Mouse (Mus musculus): ENCODE measurements around the gene Tssc4. TPM values are rescaled to one million over a fixed set of nuclear protein-coding genes. Genes with fewer than 3 reads are reported as not detected.

The Tssc4 gene
- total and polyA plus RNA-seq, 2 experiments from 2014 or later: 86.5 to 91.8 TPM

DNA sequence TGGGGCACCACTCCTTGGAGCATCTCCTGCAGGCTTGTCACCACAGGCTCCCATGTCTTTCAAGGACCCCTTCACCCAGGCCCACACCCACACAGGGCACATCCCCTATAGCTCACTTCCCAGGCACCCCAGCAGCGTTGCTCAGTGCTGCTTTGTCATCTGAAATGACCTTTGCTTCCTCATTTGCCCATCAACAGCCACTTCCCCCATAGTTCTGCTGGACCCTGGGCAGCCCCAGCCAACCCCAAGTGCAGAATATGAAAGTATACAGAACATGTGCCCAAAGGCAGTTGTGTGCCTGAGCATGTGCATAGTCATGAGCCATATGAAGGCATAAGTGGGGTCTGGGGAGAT lies 26.5 kb downstream of the Tssc4 start:
- DNase-seq (no peak), ATAC-seq (no peak)
- no peak overlapping the region for H3K4me3 ChIP-seq (ENCODE audit: low read depth, low read length)
- no peaks in the 10 kb centered on the region for H3K27me3 ChIP-seq (ENCODE audit: insufficient read depth, low read length)
- WGBS: 39% methylated on average over 1 of the region's 1 CpGs
- no peaks in the 10 kb centered on the region for H3K9me3 ChIP-seq (ENCODE audit: low read length)
- no peaks in the 10 kb centered on the region for H3K4me1 ChIP-seq (ENCODE audit: insufficient read depth)
- H3K27ac ChIP-seq (ENCODE audit: low read depth, low read length): no peak overlapping the region
- H3K9ac ChIP-seq: no peak overlapping the region
- no peak overlapping the region for H3K4me2 ChIP-seq (ENCODE audit: low read depth)
- H3K36me3 ChIP-seq (ENCODE audit: insufficient read depth): no peaks in the 10 kb centered on the region
- no peak for TF ChIP-seq CTCF (IDR thresholded peaks at IDR 0.05; ENCODE audit: low read depth)

DNA sequence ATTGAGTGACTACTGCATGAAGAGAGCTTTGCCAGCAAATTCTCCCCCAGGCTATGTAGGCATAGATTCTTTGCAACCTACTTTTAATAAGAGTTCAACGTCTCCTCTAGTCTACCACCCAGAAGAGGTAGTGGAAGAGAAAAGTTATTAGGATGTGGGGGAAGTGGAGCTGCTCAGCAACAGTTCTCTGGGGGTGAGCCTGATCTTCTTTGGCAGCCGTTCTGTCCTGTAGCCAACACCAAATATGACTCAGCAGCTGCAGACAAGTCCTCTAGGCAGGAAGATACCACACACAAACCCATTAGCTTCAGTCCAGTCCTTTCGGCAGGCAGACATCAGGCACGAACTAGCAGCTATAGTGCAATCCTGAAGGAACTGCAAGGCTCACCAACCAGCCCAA lies 31.7 kb downstream of the Tssc4 start:
- H3K4me1 ChIP-seq (ENCODE audit: insufficient read depth): no peaks in the 10 kb centered on the region
- no peak overlapping the region for H3K9ac ChIP-seq
- H3K27ac ChIP-seq (ENCODE audit: low read depth, low read length): no peak overlapping the region
- DNase-seq (no peak), ATAC-seq (no peak)
- H3K4me2 ChIP-seq (ENCODE audit: low read depth): no peak overlapping the region
- H3K9me3 ChIP-seq (ENCODE audit: low read length): no peaks in the 10 kb centered on the region
- no peak overlapping the region for H3K4me3 ChIP-seq (ENCODE audit: low read depth, low read length)
- WGBS: 81% methylated on average over 4 of the region's 4 CpGs
- no peak for TF ChIP-seq CTCF (IDR thresholded peaks at IDR 0.05; ENCODE audit: low read depth)
- H3K36me3 ChIP-seq (ENCODE audit: insufficient read depth): no peaks in the 10 kb centered on the region
- H3K27me3 ChIP-seq (ENCODE audit: insufficient read depth, low read length): peaks cover 1% of the 10 kb centered on the region; the same call in 1 of the 2 replicates

DNA sequence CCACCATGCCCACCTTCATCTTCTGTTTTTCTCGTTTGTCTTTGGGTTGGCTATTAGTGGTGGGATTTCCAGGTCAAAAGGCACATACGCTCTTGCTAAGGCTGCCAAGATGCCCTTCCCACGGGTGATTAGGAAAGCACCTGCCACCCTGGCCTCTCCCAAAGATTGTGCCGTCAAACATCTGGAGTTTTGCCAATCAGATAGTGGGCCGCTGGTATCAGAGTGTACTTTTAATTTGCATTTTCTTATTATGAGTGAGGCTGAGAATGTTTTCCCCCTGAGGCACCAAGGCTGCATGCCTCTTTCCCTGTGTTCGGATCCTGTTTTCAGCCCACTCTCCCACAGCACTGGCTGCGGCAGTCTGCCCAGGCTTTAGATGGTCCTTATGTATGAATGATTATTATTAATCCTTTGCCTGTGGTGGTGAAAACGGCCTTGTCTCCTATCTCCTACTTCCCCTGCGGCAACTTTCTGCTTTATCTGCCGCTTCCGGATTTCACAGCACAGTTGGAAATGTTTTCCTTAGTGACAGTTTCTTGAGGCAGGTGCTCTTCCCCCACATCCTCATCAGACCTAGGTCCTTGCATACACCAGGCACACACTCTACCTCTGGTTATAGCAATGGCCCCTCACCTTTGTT lies 36.3 kb downstream of the Tssc4 start:
- WGBS: 67% methylated on average over 11 of the region's 11 CpGs
- ATAC-seq (no peak), DNase-seq (no peak)
- TF ChIP-seq CTCF (IDR thresholded peaks at IDR 0.05; ENCODE audit: low read depth): no peak
- H3K9me3 ChIP-seq (ENCODE audit: low read length): no peaks in the 10 kb centered on the region
- H3K9ac ChIP-seq: no peak overlapping the region
- H3K27me3 ChIP-seq (ENCODE audit: insufficient read depth, low read length): peaks cover 35% of the 10 kb centered on the region
- H3K4me3 ChIP-seq (ENCODE audit: low read depth, low read length): no peak overlapping the region
- H3K36me3 ChIP-seq (ENCODE audit: insufficient read depth): no peaks in the 10 kb centered on the region
- no peak overlapping the region for H3K4me2 ChIP-seq (ENCODE audit: low read depth)
- H3K27ac ChIP-seq (ENCODE audit: low read depth, low read length): no peak overlapping the region
- no peaks in the 10 kb centered on the region for H3K4me1 ChIP-seq (ENCODE audit: insufficient read depth)

DNA sequence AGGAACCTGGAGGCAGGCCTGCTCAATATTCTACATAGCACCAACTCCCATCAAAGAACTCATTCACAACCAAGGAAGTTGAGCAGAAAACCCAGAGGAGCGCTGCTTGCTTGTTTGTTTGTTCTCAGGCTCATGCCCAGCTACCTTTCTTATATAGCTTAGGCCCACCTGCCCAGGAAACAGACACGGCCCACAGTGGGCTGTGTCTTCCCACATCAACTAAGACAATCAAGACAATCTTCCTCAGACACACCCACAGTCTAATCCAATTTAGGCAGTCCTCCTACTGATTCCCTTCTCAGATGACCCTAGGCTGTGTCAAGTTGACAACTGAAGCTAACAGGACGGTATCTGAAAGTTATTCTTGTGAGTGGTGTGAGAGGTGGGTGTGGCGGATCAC lies 37.0 kb downstream of the Tssc4 start, which contains the start of gene Kcnq1:
Gene Kcnq1, plus strand, starts transcription at position 301 of the 400 bp plus-strand sequence.
- DNase-seq: no peak
- Histone ChIP-seq H3K36me3 (ENCODE audit: insufficient read depth) (no peaks in the 10 kb centered on the region), H3K4me3 (ENCODE audit: low read depth, low read length) (peak within 1 kb of the TSS; percentile 31), H3K27me3 (ENCODE audit: insufficient read depth, low read length) (peaks cover 35% of the 10 kb centered on the region), H3K4me2 (ENCODE audit: low read depth) (peak within 1 kb of the TSS; percentile 56), H3K9ac (0 out of 2 replicates have a peak within 1 kb of the TSS, but pooled peaks have one; percentile 22), H3K27ac (ENCODE audit: low read depth, low read length) (no peak within 1 kb of the TSS), H3K9me3 (ENCODE audit: low read length) (no peaks in the 10 kb centered on the region), H3K4me1 (ENCODE audit: insufficient read depth) (no peaks in the 10 kb centered on the region)
- no peak for ATAC-seq
- WGBS: 68% methylated on average over 4 of the region's 4 CpGs
- no peak for TF ChIP-seq CTCF (IDR thresholded peaks at IDR 0.05; ENCODE audit: low read depth)

DNA sequence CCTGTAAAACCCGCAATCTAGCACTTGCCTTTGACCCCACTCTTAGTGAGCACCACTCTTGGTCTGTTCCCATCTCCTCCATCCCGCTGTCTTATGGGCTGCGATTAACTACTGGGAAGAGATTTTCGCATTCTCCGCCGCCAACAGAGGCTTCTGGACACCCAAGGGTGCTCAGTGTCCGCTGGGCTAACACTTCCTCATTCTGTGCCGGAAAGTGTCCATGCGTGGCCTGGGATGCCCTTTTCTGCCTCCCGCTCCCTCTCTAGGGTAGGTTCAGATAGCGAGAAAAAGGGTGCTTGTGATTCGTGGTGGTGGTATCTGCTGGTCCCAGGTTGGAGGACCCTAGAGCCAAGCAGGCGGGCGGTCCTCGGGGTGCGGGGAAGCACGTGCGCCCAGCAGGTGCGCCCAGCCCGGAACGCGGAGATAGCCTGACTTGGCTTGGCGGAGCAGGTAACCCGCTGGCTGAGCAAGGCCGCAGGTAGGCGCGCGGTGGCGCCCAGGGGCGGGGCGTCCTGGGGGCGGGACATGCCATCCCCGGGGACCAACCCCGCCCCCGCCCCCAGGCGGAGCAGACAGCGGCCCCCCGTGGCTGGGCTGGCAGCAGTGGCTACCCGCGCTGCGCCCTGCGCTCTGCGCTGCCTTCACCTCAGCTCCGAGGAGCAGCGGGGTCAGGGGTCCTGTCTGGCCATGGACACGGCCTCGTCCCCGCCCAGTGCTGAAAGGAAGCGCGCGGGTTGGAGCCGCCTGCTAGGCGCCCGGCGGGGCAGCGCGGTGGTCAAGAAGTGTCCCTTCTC lies 37.8 kb downstream of the Tssc4 start:
- Histone ChIP-seq H3K9me3 (ENCODE audit: low read length) (no peaks in the 10 kb centered on the region), H3K27ac (ENCODE audit: low read depth, low read length) (no peak overlapping the region), H3K36me3 (ENCODE audit: insufficient read depth) (no peaks in the 10 kb centered on the region), H3K4me1 (ENCODE audit: insufficient read depth) (no peaks in the 10 kb centered on the region), H3K4me3 (ENCODE audit: low read depth, low read length) (peak overlapping the region; percentile 31), H3K27me3 (ENCODE audit: insufficient read depth, low read length) (peaks cover 35% of the 10 kb centered on the region), H3K9ac (0 out of 2 replicates have a peak overlapping the region, but pooled peaks have one; percentile 22), H3K4me2 (ENCODE audit: low read depth) (peak overlapping the region; percentile 56)
- TF ChIP-seq CTCF (IDR thresholded peaks at IDR 0.05; ENCODE audit: low read depth): no peak
- 7% methylated on average over 54 of the region's 57 CpGs for WGBS
- DNase-seq: no peak
- no peak for ATAC-seq

DNA sequence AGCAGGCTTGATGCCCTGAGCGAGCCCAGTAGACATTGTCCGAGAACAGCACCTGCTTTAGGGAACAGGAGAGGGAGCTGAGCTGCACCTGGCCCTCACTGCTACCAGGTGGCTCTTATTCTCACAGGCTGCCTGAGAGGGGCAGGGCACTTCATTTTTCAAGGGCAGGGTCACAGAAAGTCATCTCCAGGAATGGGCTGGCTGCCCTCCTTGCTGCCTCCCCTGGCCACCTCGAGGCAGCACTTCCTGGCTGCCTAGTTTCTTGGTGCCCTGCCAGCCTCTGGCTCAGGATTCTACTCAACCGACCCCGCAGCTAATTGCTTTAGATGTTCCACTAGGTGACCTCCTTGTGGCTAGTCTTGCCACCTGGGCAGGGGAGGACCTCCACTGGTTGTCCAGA lies 39.2 kb downstream of the Tssc4 start:
- TF ChIP-seq CTCF (IDR thresholded peaks at IDR 0.05; ENCODE audit: low read depth): peak; percentile 6; the same call in 1 of the 2 replicates
- H3K4me2 ChIP-seq (ENCODE audit: low read depth): no peak overlapping the region
- 36% methylated on average over 5 of the region's 5 CpGs for WGBS
- no peaks in the 10 kb centered on the region for H3K4me1 ChIP-seq (ENCODE audit: insufficient read depth)
- ATAC-seq (no peak), DNase-seq (no peak)
- no peaks in the 10 kb centered on the region for H3K36me3 ChIP-seq (ENCODE audit: insufficient read depth)
- H3K27me3 ChIP-seq (ENCODE audit: insufficient read depth, low read length): peaks cover 35% of the 10 kb centered on the region
- no peak overlapping the region for H3K4me3 ChIP-seq (ENCODE audit: low read depth, low read length)
- no peaks in the 10 kb centered on the region for H3K9me3 ChIP-seq (ENCODE audit: low read length)
- no peak overlapping the region for H3K9ac ChIP-seq
- H3K27ac ChIP-seq (ENCODE audit: low read depth, low read length): no peak overlapping the region

DNA sequence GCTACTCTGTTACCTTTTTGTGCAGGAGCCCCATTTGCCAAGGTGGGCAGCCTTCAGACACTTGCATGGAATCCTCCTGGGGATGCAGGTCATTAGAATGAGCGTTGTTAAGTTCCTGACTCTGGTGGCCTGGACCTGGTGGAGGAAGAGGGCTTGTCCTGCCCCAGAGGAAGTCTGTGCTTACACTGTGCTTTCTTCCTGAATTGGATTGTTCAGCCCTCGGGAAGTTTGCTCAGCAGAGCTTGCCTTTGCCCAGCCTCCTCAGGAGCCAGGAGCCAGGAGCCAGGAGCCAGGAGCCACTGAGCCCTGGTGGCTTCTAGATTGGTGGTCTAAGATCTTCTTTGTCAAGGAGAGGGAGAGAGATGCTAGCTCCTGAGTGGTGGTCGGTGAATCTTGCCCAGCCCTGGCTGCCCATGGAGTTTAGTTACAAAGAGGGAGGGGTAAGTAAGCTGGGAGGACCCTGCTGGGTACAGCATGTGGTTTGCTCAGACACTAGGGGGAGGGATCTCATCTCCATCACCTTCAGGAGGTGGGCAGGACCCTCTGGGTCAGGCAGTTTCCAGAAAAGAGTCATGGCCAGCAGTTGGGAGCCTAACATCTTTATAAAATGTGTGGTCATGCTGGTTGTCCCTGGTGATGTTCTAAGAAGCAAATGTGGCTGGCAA lies 40.1 kb downstream of the Tssc4 start:
- Histone ChIP-seq H3K9me3 (ENCODE audit: low read length) (no peaks in the 10 kb centered on the region), H3K4me2 (ENCODE audit: low read depth) (no peak overlapping the region), H3K36me3 (ENCODE audit: insufficient read depth) (no peaks in the 10 kb centered on the region), H3K4me3 (ENCODE audit: low read depth, low read length) (no peak overlapping the region), H3K27ac (ENCODE audit: low read depth, low read length) (no peak overlapping the region), H3K27me3 (ENCODE audit: insufficient read depth, low read length) (peaks cover 35% of the 10 kb centered on the region), H3K4me1 (ENCODE audit: insufficient read depth) (no peaks in the 10 kb centered on the region), H3K9ac (no peak overlapping the region)
- 35% methylated on average over 3 of the region's 3 CpGs for WGBS
- ATAC-seq: no peak
- DNase-seq: no peak
- TF ChIP-seq CTCF (IDR thresholded peaks at IDR 0.05; ENCODE audit: low read depth): no peak

Measured in forebrain, postnatal 0 days (tissue).